Mouse (Mus musculus): Measurements from ENCODE around the gene Sdccag8.

Sdccag8 gene

GRCm38 (mm10) chr1:177054891-177055290 lies 240.4 kb downstream of the Sdccag8 start:
- no peak for DNase-seq (ENCODE audit: low spot score)

- no peak for DNase-seq (ENCODE audit: low spot score)
Measured at GRCm38 (mm10) chr1:177061761-177062160, 247.3 kb downstream of the Sdccag8 start.

GRCm38 (mm10) chr1:177065732-177066131 lies 251.3 kb downstream of the Sdccag8 start:
- DNase-seq (ENCODE audit: low spot score): no peak

- DNase-seq (ENCODE audit: low spot score): no peak
Measured at GRCm38 (mm10) chr1:177067123-177067646, 252.7 kb downstream of the Sdccag8 start.

- DNase-seq (ENCODE audit: low spot score): no peak
Measured at GRCm38 (mm10) chr1:177069161-177069560, 254.7 kb downstream of the Sdccag8 start.
